Mouse (Mus musculus): ENCODE data around the gene Clrn3. TPM values are rescaled to one million over a fixed set of nuclear protein-coding genes. Genes with fewer than 3 reads are reported as not detected.
"Not testable (repeated sequence)": the region's sequence is repeated elsewhere in the genome, so short reads cannot be mapped to it uniquely, and the experiment has no call there.

Gene Clrn3
- 0.13 TPM in 1 of 2 replicates, not detected in the other for polyA plus RNA-seq (2015; fragmentation: Nextera tagmentation; extraction: Ambion mirVana)

DNA sequence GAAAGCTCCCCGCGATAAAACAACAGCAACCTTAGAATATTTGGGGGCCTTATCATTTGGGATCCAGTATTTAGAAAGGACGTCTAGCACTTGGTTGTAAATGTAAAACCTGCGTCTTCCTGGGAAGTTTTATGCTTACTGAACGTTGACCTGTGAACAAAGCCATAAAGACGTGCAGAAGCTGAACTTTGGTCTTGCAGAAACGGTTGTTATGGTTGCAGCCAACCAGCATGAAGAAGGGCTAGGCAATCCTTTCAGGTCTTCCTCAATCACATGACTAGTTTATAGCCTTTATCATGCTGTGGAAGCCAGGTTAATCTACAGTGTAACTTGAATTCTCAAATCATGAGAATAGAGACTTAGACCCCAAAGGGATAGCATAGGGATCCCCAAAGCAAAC lies at the start of gene Clrn3:
Gene Clrn3, minus strand, starts transcription at position 140 of the 400 bp plus-strand sequence.
- Histone ChIP-seq H3K4me1 (ENCODE audit: control insufficient read depth, insufficient read depth, low read length) (no peaks in the 10 kb centered on the region), H3K4me3 (ENCODE audit: low read length) (no peak within 1 kb of the TSS), H3K9ac (ENCODE audit: low read length) (no peak within 1 kb of the TSS), H3K27me3 (ENCODE audit: control insufficient read depth, insufficient read depth, low read length) (no peaks in the 10 kb centered on the region), H3K36me3 (ENCODE audit: control insufficient read depth, insufficient read depth) (no peaks in the 10 kb centered on the region), H3K9me3 (replicated peaks; ENCODE audit: control insufficient read depth, low read length) (no peaks in the 10 kb centered on the region), H3K27ac (ENCODE audit: low read length) (no peak within 1 kb of the TSS), H3K4me2 (ENCODE audit: low read depth, low read length) (no peak within 1 kb of the TSS)
- WGBS = 86% methylated on average over 7 of the region's 7 CpGs
- ATAC-seq (replicated peaks; ENCODE audit: extremely low read depth, insufficient read depth, low FRiP score) = no peak

- no peak for ATAC-seq (replicated peaks; ENCODE audit: extremely low read depth, insufficient read depth, low FRiP score)
These were observed 47.9 kb upstream of the Clrn3 start for GRCm38 (mm10) chr7:135576329-135576728.

GRCm38 (mm10) chr7:135575319-135576069 lies 47.0 kb upstream of the Clrn3 start:
- 51% methylated on average over 7 of the region's 7 CpGs for WGBS
- H3K4me1 ChIP-seq (ENCODE audit: control insufficient read depth, insufficient read depth, low read length); ATAC-seq (replicated peaks; ENCODE audit: extremely low read depth, insufficient read depth, low FRiP score): not testable (repeated sequence)

More at GRCm38 (mm10) chr7:135576329-135576728, 47.9 kb upstream of the Clrn3 start:
- Histone ChIP-seq H3K36me3 (ENCODE audit: control insufficient read depth, insufficient read depth) (no peaks in the 10 kb centered on the region), H3K27ac (ENCODE audit: low read length) (no peak overlapping the region), H3K4me3 (ENCODE audit: low read length) (no peak overlapping the region), H3K9me3 (replicated peaks; ENCODE audit: control insufficient read depth, low read length) (no peaks in the 10 kb centered on the region), H3K4me2 (ENCODE audit: low read depth, low read length) (no peak overlapping the region), H3K9ac (ENCODE audit: low read length) (no peak overlapping the region), H3K4me1 (ENCODE audit: control insufficient read depth, insufficient read depth, low read length) (0 out of 2 replicates have a peak, but pooled peaks cover 2% of the 10 kb centered on the region), H3K27me3 (ENCODE audit: control insufficient read depth, insufficient read depth, low read length) (no peaks in the 10 kb centered on the region)
- 70% methylated on average over 3 of the region's 3 CpGs for WGBS

DNA sequence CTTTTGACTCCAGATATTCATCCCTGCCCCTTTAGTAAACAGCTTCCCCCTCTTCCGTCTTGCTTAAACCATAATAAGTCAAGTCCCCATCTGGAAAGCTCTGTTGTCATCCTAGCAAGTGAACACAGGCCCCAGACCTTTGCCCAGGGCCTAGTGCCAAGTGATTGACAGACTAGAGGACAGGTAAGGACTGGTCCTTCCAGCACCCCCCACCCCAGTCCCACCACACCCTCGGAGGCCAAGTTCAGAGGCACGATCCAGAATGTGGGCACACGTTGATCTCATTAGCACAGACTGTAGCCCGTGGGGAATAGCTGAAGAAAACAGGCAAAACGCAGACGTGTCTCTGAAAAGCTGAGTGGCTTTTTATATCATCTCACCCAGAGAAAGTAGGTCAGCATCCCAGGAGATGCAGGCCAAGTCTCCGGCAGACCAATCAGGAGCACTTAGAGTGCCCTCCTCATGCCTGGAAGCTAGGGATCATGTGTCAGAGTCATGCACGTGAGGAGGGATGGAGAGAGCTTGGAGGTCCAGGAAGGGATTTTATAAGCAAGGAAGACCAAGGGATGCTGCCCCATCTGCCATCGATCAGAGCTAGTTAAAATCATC lies 43.6 kb upstream of the Clrn3 start:
- Histone ChIP-seq H3K36me3 (ENCODE audit: control insufficient read depth, insufficient read depth) (no peaks in the 10 kb centered on the region), H3K4me1 (ENCODE audit: control insufficient read depth, insufficient read depth, low read length) (no peaks in the 10 kb centered on the region), H3K4me2 (ENCODE audit: low read depth, low read length) (no peak overlapping the region), H3K9ac (ENCODE audit: low read length) (no peak overlapping the region), H3K9me3 (replicated peaks; ENCODE audit: control insufficient read depth, low read length) (peaks cover 3% of the 10 kb centered on the region; the same call in 1 of the 2 replicates), H3K27me3 (ENCODE audit: control insufficient read depth, insufficient read depth, low read length) (no peaks in the 10 kb centered on the region), H3K27ac (ENCODE audit: low read length) (no peak overlapping the region), H3K4me3 (ENCODE audit: low read length) (no peak overlapping the region)
- no peak for ATAC-seq (replicated peaks; ENCODE audit: extremely low read depth, insufficient read depth, low FRiP score)
- 63% methylated on average over 10 of the region's 10 CpGs for WGBS

More at GRCm38 (mm10) chr7:135575319-135576069, 47.0 kb upstream of the Clrn3 start:
- not testable (repeated sequence) for H3K4me2 ChIP-seq (ENCODE audit: low read depth, low read length); H3K27me3 ChIP-seq (ENCODE audit: control insufficient read depth, insufficient read depth, low read length); H3K9me3 ChIP-seq (replicated peaks; ENCODE audit: control insufficient read depth, low read length); H3K36me3 ChIP-seq (ENCODE audit: control insufficient read depth, insufficient read depth); H3K27ac ChIP-seq (ENCODE audit: low read length); H3K9ac ChIP-seq (ENCODE audit: low read length); H3K4me3 ChIP-seq (ENCODE audit: low read length)

DNA sequence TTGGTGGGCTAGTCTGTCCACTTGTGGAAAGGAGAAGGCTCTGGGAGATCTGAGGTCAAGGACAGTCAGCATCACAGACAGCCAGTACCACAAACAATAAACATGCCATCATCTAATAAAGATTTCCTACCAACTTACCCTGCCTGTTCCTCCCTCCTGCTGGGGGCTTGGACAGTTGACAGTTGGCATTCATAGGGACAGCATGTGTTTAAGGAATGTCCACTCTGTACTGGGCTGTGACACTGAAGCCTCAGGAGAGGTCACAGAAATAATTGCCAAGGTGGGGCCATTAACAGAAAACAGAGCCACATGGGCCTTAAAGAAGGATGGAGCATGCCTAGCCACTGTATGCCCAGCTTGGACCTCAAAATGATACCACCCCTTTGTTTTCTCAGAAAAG lies 42.9 kb upstream of the Clrn3 start:
- H3K9me3 ChIP-seq (replicated peaks; ENCODE audit: control insufficient read depth, low read length) = peaks cover 3% of the 10 kb centered on the region; the same call in 1 of the 2 replicates
- H3K4me1 ChIP-seq (ENCODE audit: control insufficient read depth, insufficient read depth, low read length) = no peaks in the 10 kb centered on the region
- H3K27ac ChIP-seq (ENCODE audit: low read length) = no peak overlapping the region
- no peak for ATAC-seq (replicated peaks; ENCODE audit: extremely low read depth, insufficient read depth, low FRiP score)
- H3K9ac ChIP-seq (ENCODE audit: low read length) = no peak overlapping the region
- no peaks in the 10 kb centered on the region for H3K36me3 ChIP-seq (ENCODE audit: control insufficient read depth, insufficient read depth)
- no peak overlapping the region for H3K4me2 ChIP-seq (ENCODE audit: low read depth, low read length)
- no peaks in the 10 kb centered on the region for H3K27me3 ChIP-seq (ENCODE audit: control insufficient read depth, insufficient read depth, low read length)
- H3K4me3 ChIP-seq (ENCODE audit: low read length) = no peak overlapping the region

DNA sequence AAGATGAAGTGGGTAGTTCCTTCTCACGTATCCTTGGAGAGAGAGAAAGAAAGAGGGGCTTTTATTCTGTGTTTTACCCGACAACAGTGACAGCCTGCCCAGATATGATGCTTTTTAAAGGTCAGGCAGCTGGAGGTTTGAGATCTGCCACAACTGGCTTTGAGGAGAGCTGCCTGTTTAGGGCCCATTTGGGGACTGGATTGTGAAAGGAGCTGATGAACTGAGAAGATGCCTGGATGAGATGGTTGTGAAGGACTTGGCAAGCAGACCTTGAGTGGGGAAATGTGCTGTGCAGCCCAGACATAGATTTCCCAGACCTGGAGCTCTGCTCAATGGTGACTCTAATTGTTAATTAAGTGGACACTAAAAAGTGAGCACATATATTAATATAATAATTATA lies 40.1 kb upstream of the Clrn3 start:
- no peak overlapping the region for H3K4me3 ChIP-seq (ENCODE audit: low read length)
- H3K36me3 ChIP-seq (ENCODE audit: control insufficient read depth, insufficient read depth) = no peaks in the 10 kb centered on the region
- no peak overlapping the region for H3K4me2 ChIP-seq (ENCODE audit: low read depth, low read length)
- H3K27ac ChIP-seq (ENCODE audit: low read length) = no peak overlapping the region
- no peak overlapping the region for H3K9ac ChIP-seq (ENCODE audit: low read length)
- 66% methylated on average over 2 of the region's 2 CpGs for WGBS
- H3K27me3 ChIP-seq (ENCODE audit: control insufficient read depth, insufficient read depth, low read length) = no peaks in the 10 kb centered on the region
- H3K4me1 ChIP-seq (ENCODE audit: control insufficient read depth, insufficient read depth, low read length) = no peaks in the 10 kb centered on the region
- peaks cover 3% of the 10 kb centered on the region; the same call in 1 of the 2 replicates for H3K9me3 ChIP-seq (replicated peaks; ENCODE audit: control insufficient read depth, low read length)
- no peak for ATAC-seq (replicated peaks; ENCODE audit: extremely low read depth, insufficient read depth, low FRiP score)

DNA sequence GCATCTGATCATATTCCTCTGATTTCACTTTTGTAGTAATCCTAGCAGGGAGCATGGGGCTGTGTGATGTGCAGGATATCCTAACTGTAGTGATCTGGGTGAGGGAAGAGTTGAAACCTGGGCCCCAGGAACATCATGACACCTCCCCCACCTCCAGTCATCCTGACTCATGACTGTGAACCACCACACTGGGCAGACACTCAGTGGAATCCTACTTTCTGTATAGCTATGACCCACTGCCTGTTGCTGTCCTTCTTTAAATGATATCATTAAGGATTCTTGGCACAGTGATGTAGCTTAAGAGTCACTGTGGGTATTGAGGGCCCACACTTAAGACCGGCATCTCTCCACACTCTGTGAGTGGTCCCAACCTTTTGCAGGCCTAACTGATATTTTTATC lies 39.1 kb upstream of the Clrn3 start:
- Histone ChIP-seq H3K27ac (ENCODE audit: low read length) (no peak overlapping the region), H3K9me3 (replicated peaks; ENCODE audit: control insufficient read depth, low read length) (peaks cover 3% of the 10 kb centered on the region; the same call in 1 of the 2 replicates), H3K4me2 (ENCODE audit: low read depth, low read length) (no peak overlapping the region), H3K9ac (ENCODE audit: low read length) (no peak overlapping the region), H3K36me3 (ENCODE audit: control insufficient read depth, insufficient read depth) (no peaks in the 10 kb centered on the region), H3K4me1 (ENCODE audit: control insufficient read depth, insufficient read depth, low read length) (no peaks in the 10 kb centered on the region), H3K27me3 (ENCODE audit: control insufficient read depth, insufficient read depth, low read length) (no peaks in the 10 kb centered on the region), H3K4me3 (ENCODE audit: low read length) (no peak overlapping the region)
- 50% methylated on average over 1 of the region's 1 CpGs for WGBS
- no peak for ATAC-seq (replicated peaks; ENCODE audit: extremely low read depth, insufficient read depth, low FRiP score)

GRCm38 (mm10) chr7:135566013-135566412 lies 37.6 kb upstream of the Clrn3 start:
- Histone ChIP-seq H3K27ac (ENCODE audit: low read length) (no peak overlapping the region), H3K4me1 (ENCODE audit: control insufficient read depth, insufficient read depth, low read length) (no peaks in the 10 kb centered on the region), H3K36me3 (ENCODE audit: control insufficient read depth, insufficient read depth) (no peaks in the 10 kb centered on the region), H3K9ac (ENCODE audit: low read length) (no peak overlapping the region), H3K4me2 (ENCODE audit: low read depth, low read length) (no peak overlapping the region), H3K9me3 (replicated peaks; ENCODE audit: control insufficient read depth, low read length) (peaks cover 3% of the 10 kb centered on the region; the same call in 1 of the 2 replicates), H3K4me3 (ENCODE audit: low read length) (no peak overlapping the region), H3K27me3 (ENCODE audit: control insufficient read depth, insufficient read depth, low read length) (no peaks in the 10 kb centered on the region)
- ATAC-seq (replicated peaks; ENCODE audit: extremely low read depth, insufficient read depth, low FRiP score) = no peak
- 72% methylated on average over 5 of the region's 5 CpGs for WGBS

- Histone ChIP-seq H3K4me2 (ENCODE audit: low read depth, low read length) (no peak overlapping the region), H3K36me3 (ENCODE audit: control insufficient read depth, insufficient read depth) (no peaks in the 10 kb centered on the region), H3K4me3 (ENCODE audit: low read length) (no peak overlapping the region), H3K9ac (ENCODE audit: low read length) (no peak overlapping the region), H3K9me3 (replicated peaks; ENCODE audit: control insufficient read depth, low read length) (no peaks in the 10 kb centered on the region), H3K27me3 (ENCODE audit: control insufficient read depth, insufficient read depth, low read length) (no peaks in the 10 kb centered on the region), H3K27ac (ENCODE audit: low read length) (no peak overlapping the region), H3K4me1 (ENCODE audit: control insufficient read depth, insufficient read depth, low read length) (no peaks in the 10 kb centered on the region)
- ATAC-seq (replicated peaks; ENCODE audit: extremely low read depth, insufficient read depth, low FRiP score) = no peak
- 76% methylated on average over 8 of the region's 8 CpGs for WGBS
These were observed 35.6 kb upstream of the Clrn3 start for GRCm38 (mm10) chr7:135564022-135564421.

All from heart, embryonic 16.5 days (tissue).